Mouse (Mus musculus) gastrocnemius, adult 8-10 months (tissue): Measurements from ENCODE around the gene Vwce. TPM values are rescaled to one million over a fixed set of nuclear protein-coding genes. Genes with fewer than 3 reads are reported as not detected.

Experiments
- DNase-seq, 2 experiments: peaks; one replicate each; pipeline ENCODE4 v3.0.0; 2022; ENCODE audit warnings: low spot score in 2 of 2
- total RNA-seq, 4 experiments: library from RNA; stranded (reverse); gene quantifications; 2 replicates each; pipeline ENCODE4 v1.2.4; 2022

The Vwce gene
- total RNA-seq, 4 experiments from 2014 or later: not detected

DNA sequence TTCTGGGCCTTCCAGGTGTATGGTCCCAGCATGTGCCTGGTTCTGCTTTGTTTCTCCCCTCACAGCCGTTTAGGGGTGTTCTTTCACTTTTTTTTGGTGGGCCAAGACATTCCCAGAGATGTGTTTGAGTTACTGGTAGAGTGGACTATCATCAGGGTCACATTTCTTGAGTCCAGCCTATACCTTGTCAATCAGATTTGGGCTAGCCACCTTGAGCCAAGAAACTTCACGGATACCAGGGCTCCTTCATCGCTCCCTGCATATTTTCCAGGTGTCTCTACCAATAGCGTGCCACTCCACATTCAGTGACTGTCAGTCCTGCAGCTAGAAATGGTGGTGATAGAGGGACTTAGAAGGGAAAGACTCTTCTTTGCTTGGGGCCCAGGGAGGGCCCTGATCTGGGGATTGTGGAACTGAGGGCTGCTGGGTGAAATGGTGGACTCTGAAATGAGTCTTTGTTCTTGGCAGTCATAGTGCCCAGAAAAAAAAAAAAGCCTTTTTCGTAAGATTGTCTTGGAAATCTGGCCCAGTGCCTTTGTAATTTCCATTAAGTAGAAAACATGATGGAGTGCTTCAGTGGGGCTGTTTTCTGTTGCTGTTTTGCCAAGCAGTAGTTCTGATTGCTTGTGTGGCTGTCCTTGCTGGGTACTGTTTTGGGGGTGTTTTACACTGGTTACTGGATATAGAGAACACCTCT, 55.6 kb downstream of the Vwce start:
- DNase-seq: no peak

DNA sequence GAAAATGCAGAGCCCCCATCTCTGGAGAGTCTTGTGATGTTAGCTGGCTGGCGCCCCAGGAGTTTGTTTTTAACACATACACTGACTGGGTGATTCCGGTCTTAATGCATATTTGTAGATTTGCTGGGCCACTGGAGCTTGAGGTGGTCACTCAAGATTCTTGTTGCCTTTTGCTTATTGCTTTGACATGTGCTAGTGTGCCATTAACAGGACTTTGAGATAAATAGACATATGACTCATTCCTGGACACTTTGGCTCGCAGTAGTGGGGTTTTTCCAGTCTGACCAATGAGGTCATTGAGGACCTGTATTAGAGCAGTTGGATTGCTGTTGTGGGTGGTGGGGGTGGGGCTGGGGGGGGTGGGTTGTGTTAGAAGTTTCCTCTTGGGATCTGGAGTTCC, 56.3 kb downstream of the Vwce start:
- DNase-seq: no peak

- DNase-seq: no peak
Observed at GRCm38 (mm10) chr19:10691121-10691520, 57.1 kb downstream of the Vwce start.

DNA sequence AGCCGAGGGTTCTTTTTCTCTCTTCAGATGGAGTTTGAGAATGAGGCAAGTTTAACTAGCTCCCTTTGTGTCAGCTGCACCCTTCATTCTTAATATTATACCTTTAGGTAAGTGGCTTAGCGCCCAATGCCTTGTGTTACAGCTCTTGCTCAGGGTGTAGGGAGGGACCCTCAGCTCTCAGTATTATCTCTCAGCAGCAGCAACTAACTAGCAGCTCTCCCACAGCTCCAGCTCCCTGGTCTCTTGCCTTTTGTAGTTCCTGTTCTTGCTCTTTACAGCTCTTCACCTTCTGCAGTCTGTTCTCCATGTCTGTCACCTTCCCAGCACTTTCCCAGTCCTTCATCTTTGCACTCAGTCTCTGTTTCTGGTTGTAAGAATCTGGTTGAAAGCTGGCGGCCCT, 57.6 kb downstream of the Vwce start:
- DNase-seq: no peak

GRCm38 (mm10) chr19:10692361-10692760, 58.3 kb downstream of the Vwce start:
- DNase-seq: no peak

GRCm38 (mm10) chr19:10693926-10694682, 60.1 kb downstream of the Vwce start:
- no peak for DNase-seq

- DNase-seq: no peak
Observed at GRCm38 (mm10) chr19:10695801-10696200, 61.8 kb downstream of the Vwce start.

GRCm38 (mm10) chr19:10698131-10698991, 64.3 kb downstream of the Vwce start:
- no peak for DNase-seq

DNA sequence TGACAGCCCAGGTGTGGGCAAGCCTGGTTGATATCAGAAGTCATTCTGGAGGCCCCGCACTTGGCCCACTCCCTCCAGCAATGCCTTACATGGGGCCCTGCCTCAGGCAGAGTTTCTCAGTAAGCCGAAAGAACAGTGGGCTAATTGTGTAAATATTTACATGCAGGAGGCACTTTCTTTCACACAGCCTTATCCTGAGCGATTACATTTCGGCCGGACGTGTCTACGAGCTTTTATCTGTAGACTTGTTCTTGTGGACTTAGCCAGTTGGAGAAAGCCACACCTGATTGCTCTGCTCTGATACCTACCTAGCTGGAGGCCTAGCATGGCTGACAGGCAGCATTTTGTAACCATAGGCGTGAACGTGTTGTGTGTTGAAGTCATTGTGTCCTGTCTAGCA, 65.8 kb downstream of the Vwce start:
- DNase-seq: no peak

- DNase-seq: peak; percentile 61 to 65
Observed at GRCm38 (mm10) chr19:10701013-10701726, 67.2 kb downstream of the Vwce start.

- no peak for DNase-seq
Observed at GRCm38 (mm10) chr19:10702125-10702524, 68.1 kb downstream of the Vwce start.

DNA sequence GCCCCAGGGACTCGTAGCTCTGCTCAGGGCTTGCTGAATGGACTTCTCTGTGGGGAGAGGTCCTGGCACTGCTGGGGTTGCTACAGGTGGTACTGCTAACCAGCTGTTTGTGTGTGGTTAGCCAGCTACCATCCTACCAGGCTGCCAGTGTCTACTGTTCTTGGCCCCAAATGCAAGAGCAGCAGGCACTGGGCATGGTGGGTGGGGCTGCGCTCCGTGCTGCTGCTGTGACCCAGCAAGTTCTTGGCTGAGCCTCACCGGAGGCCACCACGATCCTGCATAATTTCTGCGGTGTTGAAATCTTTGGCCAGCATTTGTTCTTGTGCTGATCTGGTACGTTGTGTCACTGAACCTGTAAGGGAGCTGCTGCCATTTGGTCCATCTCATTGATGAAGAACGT, 69.5 kb downstream of the Vwce start:
- DNase-seq: no peak

- DNase-seq: no peak
Observed at GRCm38 (mm10) chr19:10707087-10707875, 73.3 kb downstream of the Vwce start.

- DNase-seq: no peak
Observed at GRCm38 (mm10) chr19:10707881-10708280, 73.9 kb downstream of the Vwce start.

GRCm38 (mm10) chr19:10708900-10709299, 74.9 kb downstream of the Vwce start:
- no peak for DNase-seq

DNA sequence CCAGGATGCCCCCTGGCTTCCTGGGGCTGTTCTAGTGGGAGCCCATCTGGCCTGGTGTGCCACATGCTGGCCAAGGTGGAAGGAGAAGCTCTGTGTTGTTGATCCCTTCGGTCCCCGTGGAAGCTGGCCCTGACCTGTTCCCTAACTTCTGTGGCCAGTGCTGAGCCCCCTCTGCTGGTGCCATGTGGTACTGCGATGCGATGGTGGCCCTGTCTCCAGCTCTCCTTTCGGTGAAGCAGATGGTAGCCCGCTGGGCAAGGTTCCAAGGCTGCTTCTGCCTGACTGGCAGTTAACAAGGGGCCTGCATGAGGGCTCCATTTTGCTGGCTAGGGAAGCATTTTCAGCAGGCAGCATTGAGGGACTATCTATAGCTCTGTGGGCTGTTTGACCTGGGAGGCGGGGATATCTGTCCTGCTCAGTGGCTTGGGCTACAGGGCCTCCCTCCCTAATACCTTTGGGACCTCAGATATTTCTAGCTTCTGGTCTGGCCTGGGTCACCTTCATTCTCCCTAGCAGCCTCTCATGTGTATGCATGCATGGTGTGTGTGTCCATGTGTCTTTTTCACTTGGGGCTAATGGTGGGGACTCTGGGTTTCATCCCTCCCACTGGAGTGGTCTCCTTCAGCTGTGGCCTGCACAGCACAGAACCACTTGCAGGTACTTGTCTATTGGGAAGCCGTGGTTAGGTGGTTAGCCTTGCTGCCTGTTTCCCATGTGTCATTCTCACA, 75.5 kb downstream of the Vwce start:
- peak; percentile 98 for DNase-seq

- DNase-seq: peak; percentile 57 to 59
Observed at GRCm38 (mm10) chr19:10710088-10710511, 76.1 kb downstream of the Vwce start.

DNA sequence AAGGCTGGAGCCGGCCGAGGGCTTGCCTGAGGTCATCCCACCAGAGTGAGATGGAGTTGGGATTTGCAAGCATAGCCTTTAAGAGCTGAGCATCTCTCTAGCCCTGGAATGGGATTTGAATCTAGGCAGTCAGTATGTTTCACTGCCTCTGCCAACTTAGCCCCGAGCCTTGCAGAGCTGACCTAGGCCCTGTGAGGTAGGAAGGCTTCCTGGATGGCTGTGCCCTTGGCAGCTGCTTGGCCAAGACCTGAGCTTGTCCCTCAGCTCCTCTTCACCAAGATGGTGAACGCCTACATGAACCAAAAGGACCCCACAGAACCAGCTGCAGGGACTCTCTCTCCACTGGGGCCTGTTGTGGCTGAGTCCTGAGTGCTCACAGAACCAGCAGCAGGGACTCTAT, 76.7 kb downstream of the Vwce start:
- DNase-seq: no peak

GRCm38 (mm10) chr19:10712194-10712593, 78.2 kb downstream of the Vwce start:
- no peak for DNase-seq

DNA sequence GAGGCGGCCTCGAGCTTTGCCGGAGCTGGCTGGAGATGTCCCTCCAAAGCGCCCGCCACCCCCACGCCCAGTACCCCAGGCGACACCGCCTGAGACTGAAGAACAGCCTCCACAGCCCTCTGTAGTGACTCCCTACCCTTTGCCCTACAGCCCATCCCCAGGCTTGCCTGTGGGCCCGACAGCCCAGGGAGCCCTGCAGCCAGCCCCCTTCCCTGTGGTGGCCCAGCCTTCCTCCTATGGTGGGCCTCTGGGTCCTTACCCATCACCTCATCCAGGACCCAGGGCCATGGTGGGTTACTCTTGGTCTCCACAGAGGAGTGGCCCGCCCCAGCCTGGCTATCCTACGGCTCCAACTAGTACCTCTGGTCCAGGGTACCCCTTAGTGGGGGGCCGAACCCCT, 78.6 kb downstream of the Vwce start:
- DNase-seq: no peak
